ENCODE assay signal across 38 mouse cellular contexts in the genomic region with DNA sequence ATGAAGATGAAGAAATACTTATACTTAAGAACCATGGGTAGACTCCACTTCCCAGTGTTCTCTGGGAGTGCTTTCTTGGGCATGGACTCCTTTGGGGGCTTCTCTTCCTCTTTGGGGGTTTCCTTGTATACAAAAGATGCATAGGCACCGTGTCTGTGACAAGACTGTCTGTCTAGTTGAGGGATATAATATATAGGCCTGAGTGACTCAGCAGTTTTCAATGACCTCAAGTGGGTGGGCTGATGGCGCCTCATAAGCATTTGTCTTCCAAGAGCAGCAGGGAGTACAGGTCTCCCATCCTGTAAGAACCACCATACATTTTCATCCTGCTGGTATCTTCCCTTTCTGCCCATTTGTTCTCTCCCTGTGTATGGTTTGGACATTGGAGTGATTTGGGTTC. TPM values are rescaled to one million over a fixed set of nuclear protein-coding genes. Genes with fewer than 3 reads are reported as not detected.
"Had no signal": no experiment of that assay in that cellular context is flagged by ENCODE, and none has a peak within 500 bp of the region (broad histone marks: within the 10 kb centered on the region; RNA-seq: fewer than 3 reads in every experiment).

No protein-coding gene starts in this region.

- DNase-seq: left cerebral cortex, postnatal 4 days; liver; liver, embryonic 13.5 days; liver, postnatal 0 days; lung, adult 18-20 months; lung, adult 2 months; lung, embryonic 14.5 days; lung, postnatal 10 days; lung, postnatal 14 days; lung, postnatal 36 days; lung, postnatal 4 days; midbrain, embryonic 14.5 days had no signal

- H3K4me1 ChIP-seq: limb, embryonic 10.5 days; limb, embryonic 12.5 days; limb, embryonic 13.5 days; limb, embryonic 15.5 days; liver, embryonic 12.5 days; liver, embryonic 13.5 days; liver, embryonic 15.5 days; lung, embryonic 15.5 days; megakaryocyte, embryonic 14.5 days; midbrain, embryonic 12.5 days; midbrain, embryonic 13.5 days; midbrain, embryonic 15.5 days; neural tube, embryonic 12.5 days had no signal

- H3K9ac ChIP-seq: limb, embryonic 12.5 days; limb, embryonic 13.5 days; limb, embryonic 15.5 days; liver, embryonic 12.5 days; liver, embryonic 13.5 days; liver, embryonic 14.5 days; liver, embryonic 15.5 days; liver, postnatal 0 days; lung, embryonic 14.5 days; lung, embryonic 15.5 days; midbrain, embryonic 12.5 days; midbrain, embryonic 13.5 days; midbrain, embryonic 15.5 days; neural tube, embryonic 12.5 days had no signal

- H3K36me3 ChIP-seq: limb, embryonic 10.5 days; limb, embryonic 12.5 days; limb, embryonic 13.5 days; limb, embryonic 15.5 days; liver, embryonic 12.5 days; liver, embryonic 13.5 days; liver, embryonic 15.5 days; lung, embryonic 15.5 days; midbrain, embryonic 10.5 days; midbrain, embryonic 12.5 days; midbrain, embryonic 13.5 days; midbrain, embryonic 15.5 days; neural tube, embryonic 12.5 days had no signal

- H3K9me3 ChIP-seq: limb, embryonic 10.5 days; limb, embryonic 12.5 days; limb, embryonic 13.5 days; limb, embryonic 15.5 days; liver, embryonic 12.5 days; liver, embryonic 13.5 days; liver, embryonic 15.5 days; lung, embryonic 15.5 days; midbrain, embryonic 10.5 days; midbrain, embryonic 12.5 days; midbrain, embryonic 13.5 days; midbrain, embryonic 15.5 days; neural tube, embryonic 12.5 days had no signal

- H3K4me3 ChIP-seq: limb, embryonic 10.5 days; limb, embryonic 12.5 days; limb, embryonic 13.5 days; limb, embryonic 15.5 days; liver, embryonic 12.5 days; liver, embryonic 13.5 days; liver, embryonic 15.5 days; lung, embryonic 15.5 days; megakaryocyte, embryonic 14.5 days; midbrain, embryonic 10.5 days; midbrain, embryonic 12.5 days; midbrain, embryonic 13.5 days; midbrain, embryonic 15.5 days; myocyte; neural tube, embryonic 12.5 days had no signal

- H3K27ac ChIP-seq: limb, embryonic 10.5 days; limb, embryonic 12.5 days; limb, embryonic 13.5 days; limb, embryonic 15.5 days; liver, embryonic 12.5 days; liver, embryonic 13.5 days; liver, embryonic 14.5 days; liver, embryonic 15.5 days; lung, embryonic 15.5 days; macrophage; midbrain, embryonic 10.5 days; midbrain, embryonic 12.5 days; midbrain, embryonic 13.5 days; midbrain, embryonic 15.5 days; neural tube, embryonic 12.5 days had no signal

RNA-seq across cellular contexts. Expression of a gene that starts 11.9 kb away (rescaled TPM):
- total RNA-seq: left cerebral cortex, postnatal 4 days; liver, adult 2 months; megakaryocyte progenitor cell, adult 5-6 weeks; megakaryocyte, adult 5-6 weeks; megakaryocyte-erythroid progenitor cell, adult 5-6 weeks; monocyte, adult 5-6 weeks had no signal

RNA-seq across cellular contexts. Expression of a gene that starts 34.9 kb away (rescaled TPM):
- total RNA-seq: left cerebral cortex, postnatal 10 days; left cerebral cortex, postnatal 14 days; left cerebral cortex, postnatal 25 days; left cerebral cortex, postnatal 36 days; left cerebral cortex, postnatal 4 days; liver, adult 2 months; megakaryocyte, adult 5-6 weeks; megakaryocyte-erythroid progenitor cell, adult 5-6 weeks; midbrain, postnatal 0 days; monocyte, adult 5-6 weeks had no signal

RNA-seq across cellular contexts. Expression of a gene that starts 56.0 kb away (rescaled TPM):
- total RNA-seq: left cerebral cortex, postnatal 10 days; left cerebral cortex, postnatal 14 days; left cerebral cortex, postnatal 25 days; left cerebral cortex, postnatal 36 days; left cerebral cortex, postnatal 4 days; liver, adult 2 months; megakaryocyte progenitor cell, adult 5-6 weeks; megakaryocyte, adult 5-6 weeks; megakaryocyte-erythroid progenitor cell, adult 5-6 weeks; midbrain, postnatal 0 days; monocyte, adult 5-6 weeks had no signal
